Mouse (Mus musculus) heart, postnatal 0 days (tissue): ENCODE measurements around the gene Gm6408. TPM values are rescaled to one million over a fixed set of nuclear protein-coding genes. Genes with fewer than 3 reads are reported as not detected.
"Not testable (repeated sequence)": the region's sequence is repeated elsewhere in the genome, so short reads cannot be mapped to it uniquely, and the experiment has no call there.

Experiments
- ATAC-seq: fragments of 200-750 bp; cut with Nextera tagmentation; 2 replicates; pipeline ENCODE4 v1.8.0; 2017; ENCODE audit warnings: low read depth, moderate number of reproducible peaks, moderate library complexity; ENCODE audit not compliant: insufficient read depth
- DNase-seq: peaks from one replicate; pipeline ENCODE4 v3.0.0-alpha.2; 2016; ENCODE audit warnings: low spot score
- H3K27ac ChIP-seq: fragments of 300-500 bp; sonication (generic); 2 replicates; pipeline ENCODE4 v1.5.1; 2014; ENCODE audit warnings: low read depth, mild to moderate bottlenecking
- H3K27me3 ChIP-seq: fragments of 300-500 bp; sonication (generic); 2 replicates; pipeline ENCODE4 v1.6.1; 2014; ENCODE audit warnings: low read length, mixed read lengths; ENCODE audit not compliant: control insufficient read depth, insufficient read depth
- H3K36me3 ChIP-seq: fragments of 300-500 bp; sonication (generic); replicated peaks from 2 replicates; pipeline ENCODE4 v1.6.1; 2014; ENCODE audit warnings: low read length, mixed read lengths; ENCODE audit not compliant: control insufficient read depth, insufficient read depth
- H3K4me1 ChIP-seq: fragments of 300-500 bp; sonication (generic); 2 replicates; pipeline ENCODE4 v1.6.1; 2014; ENCODE audit warnings: antibody characterized with exemption; ENCODE audit not compliant: control insufficient read depth, insufficient read depth
- H3K4me2 ChIP-seq: fragments of 300-500 bp; sonication (generic); 2 replicates; pipeline ENCODE4 v1.6.1; 2014; ENCODE audit warnings: low read depth, mild to moderate bottlenecking, low read length, moderate library complexity
- H3K4me3 ChIP-seq: fragments of 300-500 bp; sonication (generic); 2 replicates; pipeline ENCODE4 v1.5.1; 2014; ENCODE audit warnings: low read depth, low read length
- H3K9ac ChIP-seq: fragments of 300-500 bp; sonication (generic); replicated peaks from 2 replicates; pipeline ENCODE4 v1.6.1; 2014; ENCODE audit warnings: low read depth, low read length, mixed read lengths
- H3K9me3 ChIP-seq: fragments of 300-500 bp; sonication (generic); replicated peaks from 2 replicates; pipeline ENCODE4 v1.6.1; 2016; ENCODE audit warnings: low read length; ENCODE audit not compliant: control insufficient read depth
- WGBS: fragments of 180-500 bp; shearing (Covaris S2); extraction: QIAGEN DNeasy Blood & Tissue Kit; methylation state at CpG from one replicate; pipeline ENCODE4 v1.1.7; 2014; 5-methylcytosine and 5-hydroxymethylcytosine counted together
- polyA plus RNA-seq: library from polyadenylated mRNA; unstranded; fragments of >200 nt; fragmentation: Nextera tagmentation; extraction: Ambion mirVana; gene quantifications from 2 replicates; pipeline ENCODE4 v1.2.1, GENCODE M21; 2015
- total RNA-seq: library from RNA; depleted of rRNA; stranded (reverse); fragments of >200 nt; gene quantifications from 2 replicates; pipeline ENCODE4 v1.2.3, GENCODE M21; 2014; ENCODE audit warnings: low replicate concordance; rRNA removed

Gm6408 gene
- total and polyA plus RNA-seq, 2 experiments from 2014 or later, result not detected

DNA sequence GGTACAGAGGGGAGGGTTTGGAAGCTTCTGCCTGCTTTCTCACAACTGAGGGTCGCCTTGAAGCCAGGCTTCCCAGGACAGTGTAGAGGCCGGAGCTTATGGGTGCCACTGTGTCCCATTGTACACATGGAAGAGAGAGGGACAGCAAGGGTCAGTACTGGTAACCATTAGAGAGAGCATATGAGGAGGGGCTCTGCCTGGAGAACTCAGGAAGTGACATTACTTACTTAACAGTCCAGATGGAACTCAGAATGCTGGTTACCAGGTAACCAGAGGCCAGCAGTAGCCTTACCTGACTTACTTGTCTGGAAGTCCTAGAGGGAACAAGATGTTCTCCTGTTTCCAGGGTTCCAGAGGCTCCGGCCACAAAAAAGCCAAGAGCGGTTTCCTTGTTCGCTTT is 32.1 kb downstream of the Gm6408 start, which contains the start of gene Gm3402:
Gene Gm3402, plus strand, starts transcription at position 301 of the 400 bp plus-strand sequence.
- H3K4me1 ChIP-seq, H3K36me3 ChIP-seq, H3K9me3 ChIP-seq, ATAC-seq, H3K27me3 ChIP-seq, H3K4me3 ChIP-seq, H3K27ac ChIP-seq, DNase-seq, H3K9ac ChIP-seq, H3K4me2 ChIP-seq: not testable (repeated sequence)
- no CpG with 5 or more reads among the region's 5 CpGs for WGBS

GRCm38 (mm10) chr5:146525501-146525900 is 43.7 kb downstream of the Gm6408 start, which contains the start of gene Gm3404:
Gm3404 (plus strand) TSS chr5:146525801.
- H3K36me3 ChIP-seq, H3K27me3 ChIP-seq, H3K4me3 ChIP-seq, DNase-seq, H3K9ac ChIP-seq, H3K4me2 ChIP-seq, H3K9me3 ChIP-seq, H3K27ac ChIP-seq, ATAC-seq, H3K4me1 ChIP-seq: not testable (repeated sequence)
- no CpG with 5 or more reads among the region's 3 CpGs for WGBS

Other genes with a start within 250 kb of the Gm6408 start
- 0.23 TPM in 1 of 2 replicates, not detected in the other for gene Wasf3, start 97.0 kb upstream of the Gm6408 start, total RNA-seq
- gene Wasf3, start 97.0 kb upstream of the Gm6408 start, polyA plus RNA-seq, result 0.08 and 0.11 TPM in 2 replicates
- gene Gm6370, start 9.4 kb downstream of the Gm6408 start, total RNA-seq, result not detected in 2 replicates
- not detected in 2 replicates for gene Gm6370, start 9.4 kb downstream of the Gm6408 start, polyA plus RNA-seq
- gene 4930449I24Rik, start 20.4 kb downstream of the Gm6408 start, total RNA-seq, result not detected in 2 replicates
- not detected in 2 replicates for gene 4930449I24Rik, start 20.4 kb downstream of the Gm6408 start, polyA plus RNA-seq
- not detected in 2 replicates for gene Gm3402, start 32.2 kb downstream of the Gm6408 start, total RNA-seq
- gene Gm3402, start 32.2 kb downstream of the Gm6408 start, polyA plus RNA-seq, result not detected in 2 replicates
- not detected in 2 replicates for gene Gm3404, start 43.8 kb downstream of the Gm6408 start, total RNA-seq
- not detected in 2 replicates for gene Gm3404, start 43.8 kb downstream of the Gm6408 start, polyA plus RNA-seq
- not detected in 2 replicates for gene Gm3409, start 55.7 kb downstream of the Gm6408 start, total RNA-seq
- gene Gm3409, start 55.7 kb downstream of the Gm6408 start, polyA plus RNA-seq, result not detected in 2 replicates
- gene Gm3415, start 74.2 kb downstream of the Gm6408 start, total RNA-seq, result not detected in 2 replicates
- not detected in 2 replicates for gene Gm3415, start 74.2 kb downstream of the Gm6408 start, polyA plus RNA-seq
- not detected in 2 replicates for gene Gpr12, start 103.3 kb downstream of the Gm6408 start, total RNA-seq
- not detected in 2 replicates for gene Gpr12, start 103.3 kb downstream of the Gm6408 start, polyA plus RNA-seq